Mouse (Mus musculus) thymus, postnatal 10 days (tissue): ENCODE results near the gene Mybl2.
A peak's percentile ranks its signal among the peaks of the same experiment; 100 is the strongest.

Source experiments
- DNase-seq, 2 experiments: peaks; one replicate each; pipeline ENCODE4 v3.0.0; 2021; ENCODE audit warnings: low spot score in 2 of 2

Gene Mybl2

GRCm38 (mm10) chr2:163071590-163071989 lies 17.1 kb downstream of the Mybl2 start:
- DNase-seq, result no peak

- DNase-seq, result no peak
These were observed 18.7 kb downstream of the Mybl2 start for GRCm38 (mm10) chr2:163073023-163073757.

- DNase-seq, result no peak
These were observed 19.5 kb downstream of the Mybl2 start for GRCm38 (mm10) chr2:163074006-163074405.

- no peak for DNase-seq
These were observed 20.3 kb downstream of the Mybl2 start for GRCm38 (mm10) chr2:163074808-163075207.

GRCm38 (mm10) chr2:163075234-163075633 lies 20.7 kb downstream of the Mybl2 start:
- DNase-seq, result no peak

- no peak for DNase-seq
These were observed 24.6 kb downstream of the Mybl2 start for GRCm38 (mm10) chr2:163079041-163079440.

GRCm38 (mm10) chr2:163082591-163082990 lies 28.1 kb downstream of the Mybl2 start:
- no peak for DNase-seq

GRCm38 (mm10) chr2:163084519-163084918 lies 30.0 kb downstream of the Mybl2 start:
- DNase-seq, result no peak

- no peak for DNase-seq
These were observed 30.6 kb downstream of the Mybl2 start for GRCm38 (mm10) chr2:163085047-163085446.

- DNase-seq, result no peak
These were observed 32.1 kb downstream of the Mybl2 start for GRCm38 (mm10) chr2:163086561-163086960.

GRCm38 (mm10) chr2:163087728-163088127 lies 33.2 kb downstream of the Mybl2 start, which contains the start of gene Gtsf1l:
Gene Gtsf1l (minus strand): TSS chr2:163087855.
- DNase-seq, result no peak

GRCm38 (mm10) chr2:163089475-163090123 lies 35.1 kb downstream of the Mybl2 start:
- DNase-seq, result no peak

GRCm38 (mm10) chr2:163094909-163095308 lies 40.4 kb downstream of the Mybl2 start:
- DNase-seq, result no peak

GRCm38 (mm10) chr2:163095784-163096183 lies 41.3 kb downstream of the Mybl2 start:
- no peak for DNase-seq

- DNase-seq, result no peak
These were observed 45.4 kb downstream of the Mybl2 start for GRCm38 (mm10) chr2:163099919-163100318.

- no peak for DNase-seq
These were observed 46.1 kb downstream of the Mybl2 start for GRCm38 (mm10) chr2:163100551-163100950.

GRCm38 (mm10) chr2:163101646-163102203 lies 47.2 kb downstream of the Mybl2 start:
- peak; percentile 52 to 75 for DNase-seq

GRCm38 (mm10) chr2:163102216-163102615 lies 47.7 kb downstream of the Mybl2 start:
- no peak for DNase-seq

- DNase-seq, result peak; percentile 62 to 70
These were observed 48.6 kb downstream of the Mybl2 start for GRCm38 (mm10) chr2:163102900-163103653.

GRCm38 (mm10) chr2:163104086-163104770 lies 49.7 kb downstream of the Mybl2 start:
- no peak for DNase-seq

- no peak for DNase-seq
These were observed 53.9 kb downstream of the Mybl2 start for GRCm38 (mm10) chr2:163108385-163108784.

- no peak for DNase-seq
These were observed 56.2 kb downstream of the Mybl2 start for GRCm38 (mm10) chr2:163110706-163111105.
